Mouse (Mus musculus) liver, postnatal 0 days (tissue): ENCODE results near the gene Fam129a. TPM values are rescaled to one million over a fixed set of nuclear protein-coding genes. Genes with fewer than 3 reads are reported as not detected.

Experiments
- ATAC-seq: fragments of 200-750 bp; cut with Nextera tagmentation; 2 replicates; pipeline ENCODE4 v1.8.0; 2017; ENCODE audit warnings: mild to moderate bottlenecking, moderate library complexity
- DNase-seq: peaks from one replicate; pipeline ENCODE4 v3.0.0-alpha.2; 2016
- H3K27ac ChIP-seq: fragments of 300-500 bp; sonication (generic); 2 replicates; pipeline ENCODE4 v1.5.1; 2014; ENCODE audit warnings: antibody characterized with exemption, moderate library complexity, mild to moderate bottlenecking, low read depth
- H3K27me3 ChIP-seq: fragments of 300-500 bp; sonication (generic); 2 replicates; pipeline ENCODE4 v1.6.1; 2014; ENCODE audit warnings: low read length, control low read depth, mixed read lengths; ENCODE audit not compliant: insufficient read depth
- H3K36me3 ChIP-seq: fragments of 300-500 bp; sonication (generic); replicated peaks from 2 replicates; pipeline ENCODE4 v1.6.1; 2014; ENCODE audit warnings: mild to moderate bottlenecking, control low read depth, low read length, moderate library complexity, mixed read lengths; ENCODE audit not compliant: insufficient read depth
- H3K4me1 ChIP-seq: fragments of 300-500 bp; sonication (generic); 2 replicates; pipeline ENCODE4 v1.6.1; 2014; ENCODE audit warnings: antibody characterized with exemption, mild to moderate bottlenecking, control low read depth; ENCODE audit not compliant: insufficient read depth
- H3K4me2 ChIP-seq: fragments of 300-500 bp; sonication (generic); 2 replicates; pipeline ENCODE4 v1.6.1; 2014; ENCODE audit warnings: low read depth, mild to moderate bottlenecking, low read length, moderate library complexity, mixed read lengths
- H3K4me3 ChIP-seq: fragments of 300-500 bp; sonication (generic); 2 replicates; pipeline ENCODE4 v1.5.1; 2014; ENCODE audit warnings: low read depth, low read length
- H3K9ac ChIP-seq: fragments of 300-500 bp; sonication (generic); replicated peaks from 2 replicates; pipeline ENCODE4 v1.6.1; 2014; ENCODE audit warnings: mild to moderate bottlenecking, moderate library complexity
- H3K9me3 ChIP-seq: fragments of 300-500 bp; sonication (generic); 2 replicates; pipeline ENCODE4 v1.6.1; 2016; ENCODE audit warnings: mild to moderate bottlenecking, control low read depth, low read length, mixed read lengths
- CTCF ChIP-seq: sonication (generic); IDR thresholded peaks from 2 replicates; pipeline ENCODE4 v1.5.1; 2016; ENCODE audit warnings: antibody characterized with exemption, low read depth
- EP300 ChIP-seq: IDR thresholded peaks from 2 replicates; pipeline ENCODE4 v1.6.1; 2016; ENCODE audit warnings: antibody characterized with exemption, low read depth, mild to moderate bottlenecking
- WGBS: fragments of 180-500 bp; shearing (Covaris S2); extraction: QIAGEN DNeasy Blood & Tissue Kit; methylation state at CpG from one replicate; pipeline ENCODE4 v1.1.7; 2014; ENCODE audit not compliant: insufficient replicate concordance; 5-methylcytosine and 5-hydroxymethylcytosine counted together
- polyA plus RNA-seq: library from polyadenylated mRNA; unstranded; fragments of >200 nt; fragmentation: Nextera tagmentation; extraction: Ambion mirVana; gene quantifications from 2 replicates; pipeline ENCODE4 v1.2.1, GENCODE M21; 2015

Fam129a gene
- polyA plus RNA-seq, 1 experiment from 2014 or later: 11.5 TPM

GRCm38 (mm10) chr1:151549794-151550193 is 21.2 kb upstream of the Fam129a start:
- Histone ChIP-seq H3K27me3 (no peaks in the 10 kb centered on the region), H3K4me3 (no peak overlapping the region), H3K36me3 (no peaks in the 10 kb centered on the region), H3K9me3 (no peaks in the 10 kb centered on the region), H3K27ac (no peak overlapping the region), H3K9ac (no peak overlapping the region), H3K4me2 (no peak overlapping the region), H3K4me1 (peaks cover 4% of the 10 kb centered on the region; the same call in 1 of the 2 replicates)
- no peak for ATAC-seq
- DNase-seq: no peak
- TF ChIP-seq EP300: no peak
- TF ChIP-seq CTCF: no peak
- WGBS: 67% methylated on average over 7 of the region's 7 CpGs

- H3K27ac ChIP-seq: peak overlapping the region; percentile 86
- H3K36me3 ChIP-seq: no peaks in the 10 kb centered on the region
- TF ChIP-seq CTCF: no peak
- TF ChIP-seq EP300: no peak
- H3K9me3 ChIP-seq: no peaks in the 10 kb centered on the region
- WGBS: 51% methylated on average over 19 of the region's 19 CpGs
- no peak overlapping the region for H3K4me3 ChIP-seq
- ATAC-seq (peak; percentile 87), DNase-seq (peak; percentile 29)
- peaks cover 4% of the 10 kb centered on the region; the same call in 1 of the 2 replicates for H3K4me1 ChIP-seq
- H3K4me2 ChIP-seq: 0 out of 2 replicates have a peak overlapping the region, but pooled peaks have one; percentile 26
- H3K9ac ChIP-seq: no peak overlapping the region
- no peaks in the 10 kb centered on the region for H3K27me3 ChIP-seq
These were observed 20.2 kb upstream of the Fam129a start for GRCm38 (mm10) chr1:151550587-151551479.

- H3K36me3 ChIP-seq: no peaks in the 10 kb centered on the region
- DNase-seq: no peak
- H3K4me1 ChIP-seq: no peaks in the 10 kb centered on the region
- TF ChIP-seq EP300 (no peak), CTCF (no peak)
- no peak overlapping the region for H3K4me3 ChIP-seq
- no peak overlapping the region for H3K4me2 ChIP-seq
- ATAC-seq: no peak
- WGBS: 66% methylated on average over 11 of the region's 11 CpGs
- no peak overlapping the region for H3K9ac ChIP-seq
- H3K9me3 ChIP-seq: no peaks in the 10 kb centered on the region
- no peak overlapping the region for H3K27ac ChIP-seq
- no peaks in the 10 kb centered on the region for H3K27me3 ChIP-seq
These were observed 10.4 kb upstream of the Fam129a start for GRCm38 (mm10) chr1:151560536-151560935.

GRCm38 (mm10) chr1:151563401-151563800 is 7.6 kb upstream of the Fam129a start:
- Histone ChIP-seq H3K36me3 (no peaks in the 10 kb centered on the region), H3K9me3 (no peaks in the 10 kb centered on the region), H3K9ac (no peak overlapping the region), H3K4me2 (no peak overlapping the region), H3K27ac (no peak overlapping the region), H3K4me3 (no peak overlapping the region), H3K27me3 (no peaks in the 10 kb centered on the region), H3K4me1 (no peaks in the 10 kb centered on the region)
- TF ChIP-seq CTCF: no peak
- TF ChIP-seq EP300: no peak
- ATAC-seq (no peak), DNase-seq (no peak)
- WGBS: 60% methylated on average over 5 of the region's 5 CpGs

- Histone ChIP-seq H3K27me3 (no peaks in the 10 kb centered on the region), H3K27ac (no peak overlapping the region), H3K36me3 (no peaks in the 10 kb centered on the region), H3K4me3 (no peak overlapping the region), H3K4me2 (no peak overlapping the region), H3K9ac (no peak overlapping the region), H3K4me1 (no peaks in the 10 kb centered on the region), H3K9me3 (no peaks in the 10 kb centered on the region)
- TF ChIP-seq CTCF: no peak
- ATAC-seq (no peak), DNase-seq (no peak)
- 49% methylated on average over 6 of the region's 6 CpGs for WGBS
These were observed 7.1 kb upstream of the Fam129a start for GRCm38 (mm10) chr1:151563893-151564292.

GRCm38 (mm10) chr1:151564377-151564776 is 6.6 kb upstream of the Fam129a start:
- H3K27ac ChIP-seq: no peak overlapping the region
- TF ChIP-seq CTCF (peak; percentile 95), EP300 (no peak)
- 12% methylated on average over 12 of the region's 12 CpGs for WGBS
- no peaks in the 10 kb centered on the region for H3K36me3 ChIP-seq
- H3K4me2 ChIP-seq: no peak overlapping the region
- no peak overlapping the region for H3K4me3 ChIP-seq
- no peaks in the 10 kb centered on the region for H3K9me3 ChIP-seq
- ATAC-seq (peak; percentile 74), DNase-seq (peak; percentile 88)
- no peak overlapping the region for H3K9ac ChIP-seq
- H3K4me1 ChIP-seq: no peaks in the 10 kb centered on the region
- no peaks in the 10 kb centered on the region for H3K27me3 ChIP-seq
